ENCODE assay signal across 9 mouse cellular contexts in genomic region chr10:121506731-121507583, GRCm38 (mm10). TPM values are rescaled to one million over a fixed set of nuclear protein-coding genes. Genes with fewer than 3 reads are reported as not detected.
A peak's percentile ranks its signal among the peaks of the same experiment; 100 is the strongest.
DNase-seq lines count a peak whose midpoint lies in the region; ATAC-seq and TF ChIP-seq lines count a peak whose summit lies in the region.
"Had no signal": no experiment of that assay in that cellular context is flagged by ENCODE, and none has a peak within 500 bp of the region (broad histone marks: within the 10 kb centered on the region; RNA-seq: fewer than 3 reads in every experiment).

No protein-coding gene starts in this region.

- peak overlapping the region; percentile 3; the same call in 1 of the 2 replicates for H3K27ac ChIP-seq in bone marrow, adult 2 months (ENCODE audit: control insufficient read depth, insufficient read depth, low read depth, low read length, poor library complexity)
- peak overlapping the region; percentile 75 for H3K27ac ChIP-seq in intestine, embryonic 16.5 days (ENCODE audit: low read length)
- H3K27ac ChIP-seq in liver, embryonic 13.5 days = peak overlapping the region; percentile 86

- H3K4me3 ChIP-seq in bone marrow, adult 2 months (replicated peaks; ENCODE audit: control insufficient read depth, low read depth, low read length) = no peak overlapping the region
- no peak overlapping the region for H3K4me3 ChIP-seq in intestine, embryonic 16.5 days (ENCODE audit: low read length)
- H3K4me3 ChIP-seq in liver, embryonic 13.5 days (replicated peaks) = no peak overlapping the region
- H3K4me3 ChIP-seq: megakaryocyte, embryonic 14.5 days had no signal

- ATAC-seq in intestine, embryonic 16.5 days = peak; percentile 17
- ATAC-seq in liver, embryonic 13.5 days (ENCODE audit: low read depth) = peak; percentile 64

- peak; percentile 42 for DNase-seq in frontal cortex, postnatal 10 days (ENCODE audit: low spot score in 2 of 2)
- DNase-seq in frontal cortex, postnatal 25 days (ENCODE audit: low spot score in 2 of 2) = no peak
- DNase-seq in gastrocnemius, adult 8-10 months (ENCODE audit: low spot score in 2 of 2) = peak; percentile 47 to 48
- peak; percentile 80 for DNase-seq in liver, embryonic 13.5 days
- peak; percentile 61 for DNase-seq in neural tube, embryonic 10.5 days (ENCODE audit: extremely low spot score, low spot score)
- peak; percentile 81 for DNase-seq in testis, postnatal 10 days (ENCODE audit: low spot score)

- peak overlapping the region; percentile 14; the same call in 1 of the 2 replicates for H3K4me2 ChIP-seq in intestine, embryonic 16.5 days (ENCODE audit: low read depth, low read length)
- 0 out of 2 replicates have a peak overlapping the region, but pooled peaks have one; percentile 6 for H3K4me2 ChIP-seq in liver, embryonic 13.5 days

- no peak for TF ChIP-seq CTCF in bone marrow, adult 2 months (IDR thresholded peaks at IDR 0.05; ENCODE audit: control insufficient read depth, insufficient read depth, low read length)

- peaks cover 6% of the 10 kb centered on the region; the same call in 1 of the 2 replicates for H3K4me1 ChIP-seq in bone marrow, adult 2 months (ENCODE audit: control insufficient read depth, insufficient read depth, low read length)
- peaks cover 28% of the 10 kb centered on the region for H3K4me1 ChIP-seq in intestine, embryonic 16.5 days (ENCODE audit: control insufficient read depth, insufficient read depth, low read length)
- peaks cover 60% of the 10 kb centered on the region for H3K4me1 ChIP-seq in liver, embryonic 13.5 days (replicated peaks)

- H3K9me3 ChIP-seq in intestine, embryonic 16.5 days (ENCODE audit: control insufficient read depth, low read length) = no peaks in the 10 kb centered on the region
- H3K9me3 ChIP-seq in liver, embryonic 13.5 days (replicated peaks) = no peaks in the 10 kb centered on the region
- H3K9me3 ChIP-seq: megakaryocyte, embryonic 14.5 days had no signal

- no peaks in the 10 kb centered on the region for H3K27me3 ChIP-seq in intestine, embryonic 16.5 days (replicated peaks; ENCODE audit: control insufficient read depth, insufficient read depth, low read length)
- no peaks in the 10 kb centered on the region for H3K27me3 ChIP-seq in liver, embryonic 13.5 days

- H3K36me3 ChIP-seq in intestine, embryonic 16.5 days (ENCODE audit: control insufficient read depth, insufficient read depth, low read length) = no peaks in the 10 kb centered on the region
- H3K36me3 ChIP-seq in liver, embryonic 13.5 days = no peaks in the 10 kb centered on the region

- 25% methylated on average over 29 of the region's 29 CpGs for WGBS in bone marrow, adult 2 months
- WGBS in intestine, embryonic 16.5 days = 40% methylated on average over 29 of the region's 29 CpGs
- WGBS in liver, embryonic 13.5 days (ENCODE audit: insufficient replicate concordance) = 47% methylated on average over 29 of the region's 29 CpGs

- peak overlapping the region; percentile 32 for H3K9ac ChIP-seq in intestine, embryonic 16.5 days (ENCODE audit: low read depth, low read length)
- peak overlapping the region; percentile 39; the same call in 1 of the 2 replicates for H3K9ac ChIP-seq in liver, embryonic 13.5 days

- no peak for TF ChIP-seq POLR2A in bone marrow, adult 2 months (IDR thresholded peaks at IDR 0.05; ENCODE audit: borderline replicate concordance, control insufficient read depth, low read depth, low read length)

RNA-seq across cellular contexts. Expression of gene Rassf3, which starts 30.8 kb away (rescaled TPM):
- polyA plus RNA-seq in bone marrow, adult 2 months (2011; ENCODE audit: insufficient read depth, insufficient read length, low replicate concordance, missing spikeins) = 18.8 and 41.2 TPM in 2 replicates
- total RNA-seq in gastrocnemius, adult 8-10 months (2022) = 10 to 100 TPM; 23.3 to 43.2 (median 31.1) TPM
- polyA plus RNA-seq in intestine, embryonic 16.5 days (2015; fragmentation: Nextera tagmentation; extraction: Ambion mirVana) = 15.7 and 22.2 TPM in 2 replicates
- polyA plus RNA-seq in liver, embryonic 13.5 days (2015; fragmentation: Nextera tagmentation; extraction: Ambion mirVana) = 7.4 and 9.5 TPM in 2 replicates

Comparison
In these comparisons a context has a peak if more than half of its experiments do, and no peak if none do; other contexts are left out.
1. DNase-seq: peak in frontal cortex, postnatal 10 days (2 of 2), gastrocnemius, adult 8-10 months (2 of 2), liver, embryonic 13.5 days (single experiment), neural tube, embryonic 10.5 days (single experiment) and testis, postnatal 10 days (single experiment); none in frontal cortex, postnatal 25 days (0 of 2).
2. H3K27ac ChIP-seq: peak in every context shown above with its lines; median percentile 86 in liver, embryonic 13.5 days; 75 in intestine, embryonic 16.5 days; 3 in bone marrow, adult 2 months.